In the genomic region with DNA sequence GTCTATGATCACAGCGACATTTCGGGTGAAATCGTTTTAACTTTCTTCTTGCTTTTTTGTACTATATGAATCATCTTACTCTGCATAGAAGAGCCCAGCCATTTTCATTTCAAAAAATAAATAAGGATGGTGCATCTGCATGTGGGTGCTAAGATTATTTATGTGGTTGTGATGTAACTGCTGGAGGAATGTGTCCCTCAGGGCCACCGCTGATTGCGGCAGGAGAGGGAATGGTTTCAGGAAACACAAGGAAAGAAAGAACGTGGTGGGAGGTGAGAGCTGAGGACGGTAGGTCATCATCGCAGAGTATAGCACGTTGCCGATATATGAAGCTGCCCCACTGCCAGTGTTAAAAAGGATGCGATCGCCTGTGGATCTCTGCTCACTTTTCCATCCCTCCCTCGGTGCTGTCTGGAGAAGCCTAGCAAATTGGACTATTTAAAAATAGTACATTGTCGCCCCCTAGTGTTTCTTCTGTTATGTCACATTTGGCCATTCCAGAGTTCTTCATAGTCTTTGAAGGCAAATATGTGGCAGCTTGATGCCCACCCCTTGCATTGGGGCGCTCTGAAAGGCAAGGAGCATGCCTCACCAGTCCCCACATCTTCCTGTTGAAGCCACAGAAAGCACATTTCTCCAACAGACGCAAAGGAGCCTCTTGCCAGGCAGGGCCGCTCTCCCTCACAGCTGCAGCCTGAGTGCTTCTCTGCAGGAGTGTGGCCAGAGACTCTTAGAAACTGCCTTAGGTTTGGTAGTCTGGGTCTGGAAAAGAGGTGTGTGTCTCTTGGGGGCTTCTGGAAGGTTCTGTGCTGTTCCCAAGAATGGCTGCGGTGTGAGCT, we compare ENCODE assay signal across 7 mouse cellular contexts.
A peak's percentile ranks its signal among the peaks of the same experiment; 100 is the strongest.
DNase-seq lines count a peak whose midpoint lies in the region; ATAC-seq and TF ChIP-seq lines count a peak whose summit lies in the region.

No protein-coding gene starts in this region.

- no peak overlapping the region for H3K4me2 ChIP-seq in forebrain, embryonic 11.5 days (ENCODE audit: low read depth, low read length, severe bottlenecking)
- H3K4me2 ChIP-seq in hindbrain, embryonic 14.5 days (replicated peaks) = peak overlapping the region; percentile 40

- peak; percentile 37; the same call in 1 of the 2 replicates for ATAC-seq in forebrain, embryonic 11.5 days (replicated peaks; ENCODE audit: low FRiP score)
- ATAC-seq in hindbrain, embryonic 14.5 days (ENCODE audit: low FRiP score) = peak; percentile 69
- peak; percentile 65 for ATAC-seq in megakaryocyte progenitor cell, adult 5-6 weeks (replicated peaks; ENCODE audit: poor library complexity)

- no peaks in the 10 kb centered on the region; the same call in 1 of the 2 replicates for H3K27me3 ChIP-seq in forebrain, embryonic 11.5 days (ENCODE audit: control insufficient read depth, insufficient read depth, low read length)
- no peaks in the 10 kb centered on the region for H3K27me3 ChIP-seq in hindbrain, embryonic 14.5 days (ENCODE audit: control insufficient read depth, insufficient read depth, low read length)
- H3K27me3 ChIP-seq in small intestine, adult 2 months (ENCODE audit: control insufficient read depth, insufficient read depth, low read length) = no peaks in the 10 kb centered on the region

- H3K9ac ChIP-seq in forebrain, embryonic 11.5 days (ENCODE audit: low read length) = no peak overlapping the region
- 0 out of 2 replicates have a peak overlapping the region, but pooled peaks have one; percentile 34 for H3K9ac ChIP-seq in hindbrain, embryonic 14.5 days

- no peaks in the 10 kb centered on the region for H3K9me3 ChIP-seq in forebrain, embryonic 11.5 days (ENCODE audit: control insufficient read depth, low read length)
- H3K9me3 ChIP-seq in hindbrain, embryonic 14.5 days (ENCODE audit: control insufficient read depth, low read length) = no peaks in the 10 kb centered on the region

- peak; percentile 76 for DNase-seq in MN1 (ENCODE audit: low spot score)
- DNase-seq in brain, embryonic 18.5 days (ENCODE audit: low read depth, low spot score) = peak; percentile 65
- DNase-seq in forebrain, embryonic 11.5 days (ENCODE audit: low spot score) = no peak
- DNase-seq in hindbrain, embryonic 14.5 days (ENCODE audit: low spot score) = peak; percentile 93
- DNase-seq in layer of hippocampus, postnatal 14 days (ENCODE audit: low spot score in 2 of 2) = peak; percentile 39 to 89

- no peak for TF ChIP-seq POLR2A in small intestine, adult 2 months (IDR thresholded peaks at IDR 0.05; ENCODE audit: low read depth, low read length)

- TF ChIP-seq CTCF in small intestine, adult 2 months (IDR thresholded peaks at IDR 0.05; ENCODE audit: extremely low read depth, insufficient read length, insufficient replicate concordance, low read depth, low read length) = peak; percentile 39; the same call in 1 of the 2 replicates

- H3K4me3 ChIP-seq in forebrain, embryonic 11.5 days (ENCODE audit: low read depth, low read length) = no peak overlapping the region
- H3K4me3 ChIP-seq in hindbrain, embryonic 14.5 days (replicated peaks; ENCODE audit: low read length) = no peak overlapping the region
- no peak overlapping the region for H3K4me3 ChIP-seq in small intestine, adult 2 months (ENCODE audit: low read depth, low read length)

- H3K27ac ChIP-seq in forebrain, embryonic 11.5 days (ENCODE audit: low read depth, low read length) = no peak overlapping the region
- H3K27ac ChIP-seq in hindbrain, embryonic 14.5 days = no peak overlapping the region
- H3K27ac ChIP-seq in small intestine, adult 2 months (ENCODE audit: insufficient read depth, low read depth, low read length) = no peak overlapping the region

- H3K4me1 ChIP-seq in forebrain, embryonic 11.5 days (replicated peaks; ENCODE audit: control insufficient read depth, insufficient read depth, low read length) = peaks cover 3% of the 10 kb centered on the region; the same call in 1 of the 2 replicates
- H3K4me1 ChIP-seq in hindbrain, embryonic 14.5 days (replicated peaks; ENCODE audit: control insufficient read depth, insufficient read depth, low read length) = peaks cover 24% of the 10 kb centered on the region
- no peaks in the 10 kb centered on the region for H3K4me1 ChIP-seq in small intestine, adult 2 months (ENCODE audit: control insufficient read depth, insufficient read depth, insufficient read length, low read length)

- WGBS in forebrain, embryonic 11.5 days = 48% methylated on average over 18 of the region's 18 CpGs
- WGBS in hindbrain, embryonic 14.5 days = 44% methylated on average over 18 of the region's 18 CpGs
- 52% methylated on average over 18 of the region's 18 CpGs for WGBS in small intestine, adult 2 months

- no peaks in the 10 kb centered on the region for H3K36me3 ChIP-seq in forebrain, embryonic 11.5 days (ENCODE audit: control insufficient read depth, insufficient read depth, low read length)
- H3K36me3 ChIP-seq in hindbrain, embryonic 14.5 days (replicated peaks; ENCODE audit: control insufficient read depth, insufficient read depth) = 0 out of 2 replicates have a peak, but pooled peaks cover 5% of the 10 kb centered on the region
- H3K36me3 ChIP-seq in small intestine, adult 2 months (ENCODE audit: control insufficient read depth, insufficient read depth, low read length) = peaks cover 2% of the 10 kb centered on the region; the same call in 1 of the 2 replicates
